Mouse (Mus musculus): ENCODE measurements around the gene Rnasel.

- TF ChIP-seq CTCF (IDR thresholded peaks at IDR 0.05; ENCODE audit: low read depth) (no peak), EP300 (IDR thresholded peaks at IDR 0.05; ENCODE audit: low read depth) (no peak)
Measured at GRCm38 (mm10) chr1:153737101-153738085, 11.8 kb upstream of the Rnasel start.
